Mouse (Mus musculus): Measurements from ENCODE around the gene Tmem168.

The Tmem168 gene

DNA sequence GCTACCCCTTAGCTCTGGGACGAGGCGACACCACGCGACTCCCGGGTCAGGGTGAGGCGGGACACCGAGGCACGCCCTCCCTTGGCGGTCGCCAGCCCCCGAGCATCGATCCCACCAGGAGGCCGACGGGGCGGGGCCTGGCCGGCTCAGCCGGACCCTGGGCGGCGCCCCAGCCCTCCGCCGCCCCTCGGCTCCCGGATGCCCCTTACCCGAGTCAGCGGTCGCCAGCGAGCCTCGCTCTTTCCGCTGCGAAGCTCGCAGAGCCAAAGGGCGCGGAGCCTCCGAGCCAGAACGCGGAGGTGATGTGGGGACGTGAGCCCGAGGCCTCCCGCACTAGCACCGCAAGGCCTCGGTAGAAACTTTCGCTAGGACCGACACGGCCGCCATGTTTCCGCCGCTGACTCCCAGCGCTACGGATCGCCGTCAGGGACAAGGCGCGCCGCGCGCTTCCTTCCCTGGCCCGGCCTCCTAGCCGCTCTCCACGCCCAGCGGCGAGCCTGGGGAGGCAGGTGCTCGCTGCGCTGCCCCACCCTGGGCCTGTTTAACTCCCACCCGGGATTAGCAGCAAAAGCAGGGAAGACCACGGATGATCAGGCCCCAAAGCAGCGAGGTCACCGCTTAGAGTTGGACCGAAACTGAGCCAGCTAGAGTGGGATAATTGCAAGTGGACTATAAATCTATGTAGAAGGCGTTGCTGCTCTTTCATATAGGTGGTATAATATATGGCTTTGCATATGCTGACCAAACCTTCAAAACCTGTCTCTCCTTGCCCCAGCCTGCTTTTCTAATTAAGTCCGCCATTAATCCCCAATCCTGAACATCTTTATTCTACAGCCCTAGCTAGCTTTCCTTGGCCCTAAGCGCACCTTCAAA lies at the start of gene Tmem168:
TSS of gene Tmem168 (minus strand) at position 480 of the 873 bp plus-strand sequence.
- peak; percentile 92 to 95 for DNase-seq (ENCODE audit: low spot score in 2 of 2)

DNA sequence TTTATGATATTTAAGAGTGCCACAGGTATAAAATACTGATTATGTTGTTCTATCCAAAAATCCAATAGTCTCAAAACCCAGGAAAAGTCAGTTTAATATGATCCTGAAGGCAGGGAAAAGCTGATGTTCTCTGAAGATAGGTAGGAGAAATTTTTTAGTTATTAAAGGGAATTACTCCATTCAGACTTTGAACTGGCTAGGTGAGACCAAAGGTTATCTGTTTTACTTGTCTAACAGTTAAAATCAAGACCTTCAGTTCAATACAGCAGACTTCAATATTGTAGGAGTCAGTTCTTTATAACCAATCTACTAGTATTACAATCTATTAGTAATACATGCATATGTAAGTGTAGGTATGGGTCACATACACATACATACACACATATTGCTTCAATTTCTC lies 46.2 kb upstream of the Tmem168 start:
- no peak for DNase-seq (ENCODE audit: low spot score in 2 of 2)

DNA sequence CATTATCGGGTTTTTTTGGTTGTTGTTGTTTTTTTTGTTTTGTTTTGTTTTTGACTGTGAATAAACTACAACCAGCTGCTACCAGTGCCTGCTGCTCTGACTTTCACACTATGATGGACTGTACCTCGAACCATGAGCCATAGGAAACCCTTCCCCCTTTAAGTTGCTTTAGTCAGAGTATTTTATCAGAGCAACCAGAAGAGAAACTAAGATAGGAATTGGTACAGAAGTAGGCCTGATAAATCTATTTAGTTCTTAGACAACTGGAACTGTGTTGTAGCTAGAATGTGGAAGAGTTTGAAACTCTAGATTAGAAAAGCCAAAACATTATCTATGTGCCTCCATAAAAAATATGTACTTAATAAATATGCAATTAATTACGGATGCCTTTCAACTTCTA lies 44.4 kb upstream of the Tmem168 start:
- DNase-seq (ENCODE audit: low spot score in 2 of 2) = no peak

DNA sequence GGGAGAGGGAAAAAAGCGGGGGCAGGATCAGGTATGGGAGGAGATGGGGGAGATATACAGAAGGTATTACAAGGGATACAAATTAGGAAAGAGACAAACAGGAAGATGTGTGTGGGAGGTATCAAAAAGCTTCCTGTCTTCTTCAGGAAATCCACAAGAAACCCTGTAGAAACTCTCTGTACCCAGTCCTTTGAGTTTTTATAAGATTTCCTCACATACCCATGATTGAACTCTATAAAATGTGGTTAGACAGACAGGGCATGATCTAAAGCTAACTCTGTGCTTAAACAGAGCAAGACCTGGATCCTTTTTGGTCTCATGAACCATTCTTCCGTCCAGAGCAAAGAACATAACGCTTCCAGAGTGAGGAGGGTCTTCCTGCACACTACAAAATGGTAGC lies 43.0 kb upstream of the Tmem168 start:
- no peak for DNase-seq (ENCODE audit: low spot score in 2 of 2)

DNA sequence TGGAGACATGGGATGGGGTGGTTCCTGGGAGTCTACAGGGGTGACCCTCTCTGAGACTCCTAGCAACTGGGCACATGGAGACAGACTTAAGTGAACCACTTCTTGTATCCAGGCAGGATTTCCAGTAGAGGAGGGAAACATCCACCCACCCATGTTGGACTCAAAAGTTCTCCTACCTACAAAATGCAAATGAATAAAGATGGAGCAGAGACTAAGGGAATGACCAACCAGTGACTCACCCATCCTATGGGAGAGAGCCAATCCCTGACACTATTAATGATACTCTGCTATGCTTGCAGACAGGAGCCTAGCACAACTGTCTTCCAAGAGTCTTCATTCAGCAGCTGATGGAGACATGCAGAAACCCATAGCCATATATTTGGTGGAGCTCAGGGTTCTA lies 40.4 kb upstream of the Tmem168 start:
- DNase-seq (ENCODE audit: low spot score in 2 of 2) = no peak

DNA sequence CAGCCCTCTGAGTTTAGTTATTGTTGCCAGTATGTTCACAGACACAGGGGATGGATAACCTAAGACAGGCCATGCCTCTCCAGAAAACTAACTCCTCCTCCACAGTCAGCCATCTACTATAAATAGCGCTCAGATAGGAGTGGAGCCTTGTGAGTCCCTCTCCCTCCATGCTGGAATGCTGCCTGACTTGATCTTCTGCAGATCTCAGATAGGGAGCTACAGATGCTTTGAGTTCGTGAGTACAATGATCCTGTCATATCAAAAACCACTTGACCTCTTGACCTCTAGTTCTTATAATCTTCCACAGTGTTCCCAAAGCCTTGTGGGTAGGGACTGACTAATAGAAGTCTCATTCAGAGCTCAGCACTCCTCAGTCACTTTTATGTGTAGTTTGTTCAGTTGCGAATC lies 28.7 kb upstream of the Tmem168 start:
- DNase-seq (ENCODE audit: low spot score in 2 of 2) = no peak

DNA sequence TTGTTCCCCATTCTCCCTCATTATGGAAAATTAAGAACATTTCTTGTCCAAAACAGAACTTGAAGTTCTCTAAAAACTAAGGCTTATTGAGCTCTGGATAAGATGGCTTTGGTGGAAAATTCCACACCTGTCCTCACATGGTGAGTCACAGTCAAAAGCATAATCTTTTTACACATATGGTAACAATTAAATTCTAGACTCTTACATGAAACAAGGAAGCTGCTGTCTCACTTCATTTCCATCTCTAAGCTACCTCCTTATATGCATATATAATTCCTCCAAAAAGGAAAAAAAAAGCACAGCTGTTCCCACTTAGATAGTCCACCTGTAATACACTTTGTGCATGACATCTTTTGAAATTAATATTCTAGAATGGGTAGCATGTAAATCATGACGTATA lies 24.7 kb upstream of the Tmem168 start:
- no peak for DNase-seq (ENCODE audit: low spot score in 2 of 2)

DNA sequence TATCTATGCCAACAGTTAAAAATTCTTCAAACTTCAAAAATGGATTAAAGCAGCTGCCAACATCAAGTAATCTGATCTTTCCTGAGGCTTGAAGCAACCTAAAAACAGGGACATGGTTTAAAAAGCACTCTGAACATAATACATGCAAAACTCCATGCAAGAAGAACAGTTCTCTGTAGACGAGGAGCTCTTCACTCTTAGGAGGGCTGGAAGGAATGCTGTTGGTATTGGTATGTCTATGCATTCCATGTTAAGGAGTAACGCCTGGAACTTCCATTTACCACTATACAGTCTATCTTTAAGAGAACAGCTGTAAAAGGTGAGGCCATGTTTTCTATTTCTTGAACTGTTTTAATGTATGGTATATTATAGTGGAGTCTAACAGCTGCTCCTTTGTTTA lies 22.7 kb upstream of the Tmem168 start:
- no peak for DNase-seq (ENCODE audit: low spot score in 2 of 2)

DNA sequence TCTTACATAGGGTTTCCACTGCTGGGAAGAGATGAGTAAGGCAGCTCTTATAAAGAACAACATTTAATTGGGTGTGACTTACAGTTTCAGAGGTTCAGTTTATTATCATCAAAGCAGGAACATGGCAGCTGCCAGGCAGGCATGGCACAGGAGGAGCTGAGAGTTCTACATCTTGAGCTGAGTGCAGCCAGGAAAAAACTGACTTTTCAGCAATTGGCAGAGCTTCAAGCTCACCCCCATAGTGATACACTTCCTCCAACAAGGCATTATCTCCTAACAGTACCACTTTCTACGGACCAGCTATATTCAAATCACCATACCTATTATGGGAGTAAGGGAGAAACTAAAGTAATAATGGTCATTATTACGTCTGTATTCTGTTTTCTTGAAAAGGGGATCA lies 11.7 kb upstream of the Tmem168 start:
- DNase-seq (ENCODE audit: low spot score in 2 of 2) = no peak

DNA sequence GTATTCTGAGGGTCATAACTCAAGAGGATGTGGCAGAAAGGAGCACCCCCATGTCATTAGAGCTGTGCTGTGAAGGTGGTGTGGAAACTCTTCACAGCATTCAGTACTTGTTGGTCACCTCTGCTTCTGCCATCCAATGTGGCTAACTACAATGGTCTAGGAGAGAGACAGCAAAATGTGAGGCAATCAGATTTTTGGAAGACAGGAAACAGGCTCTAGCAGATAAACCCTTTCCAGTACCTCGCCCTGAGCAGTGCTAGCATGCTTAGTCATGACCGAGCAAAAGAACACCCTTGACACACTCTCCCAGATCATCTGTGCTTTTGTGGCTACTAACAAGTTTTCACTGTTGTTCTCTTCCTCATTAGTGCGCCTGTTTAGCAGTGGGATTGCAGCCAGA lies 9.2 kb upstream of the Tmem168 start:
- DNase-seq (ENCODE audit: low spot score in 2 of 2) = no peak

DNA sequence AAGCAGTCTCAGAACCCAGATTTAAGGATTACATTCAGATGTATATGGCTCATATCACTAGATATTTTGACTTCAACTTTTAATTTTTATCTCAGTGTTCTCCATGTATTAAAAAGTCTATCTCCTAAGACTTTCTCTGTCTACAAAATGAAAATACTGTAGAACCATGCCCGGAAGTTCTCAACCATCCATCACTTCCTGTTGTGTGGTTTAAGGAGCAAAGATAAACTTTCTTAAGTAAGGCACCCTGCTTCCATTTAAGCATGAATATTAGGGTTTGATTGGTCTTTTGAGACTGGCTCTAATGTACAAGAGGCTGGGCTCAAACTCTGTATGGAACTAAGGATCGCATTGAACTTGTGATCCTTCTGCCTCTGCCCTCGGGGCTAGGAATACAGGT lies 6.7 kb upstream of the Tmem168 start:
- no peak for DNase-seq (ENCODE audit: low spot score in 2 of 2)

DNA sequence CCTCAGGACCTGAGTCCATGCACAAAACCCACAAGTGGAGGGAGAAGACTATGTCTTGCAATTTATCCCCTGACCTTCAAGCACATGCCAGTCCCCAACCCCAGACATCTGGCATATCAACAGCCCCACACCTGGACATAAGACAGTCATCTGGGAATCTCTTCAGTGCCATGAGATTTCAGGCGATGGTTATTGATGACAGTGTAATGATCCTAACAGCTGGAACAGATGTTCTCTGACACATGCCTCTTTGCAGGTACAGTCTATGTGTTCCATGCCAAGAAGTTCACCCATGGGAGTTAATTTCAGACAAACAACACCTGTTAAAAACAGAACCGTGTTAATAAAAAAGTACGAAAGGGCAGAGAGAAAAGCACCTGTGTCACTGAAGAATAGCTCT lies 5.8 kb upstream of the Tmem168 start:
- no peak for DNase-seq (ENCODE audit: low spot score in 2 of 2)

DNA sequence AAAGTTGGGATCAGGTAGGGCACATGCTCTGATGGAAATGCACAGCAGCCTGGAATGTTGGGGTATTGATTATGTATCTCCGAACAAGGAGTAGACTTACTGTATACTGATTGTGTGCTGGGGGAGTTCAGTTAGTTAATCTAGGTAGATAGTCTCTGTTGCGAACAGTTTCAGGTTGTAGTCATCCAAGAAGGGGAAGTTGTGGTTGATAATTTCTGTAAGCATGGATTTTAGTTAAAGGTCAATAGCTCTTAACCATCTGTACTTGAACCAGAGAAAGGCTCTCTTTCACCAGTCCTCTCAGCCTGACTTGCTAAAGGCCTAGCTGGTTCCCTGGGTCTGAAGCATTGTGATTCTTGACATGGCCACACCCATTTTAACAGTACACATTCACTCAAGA lies 3.0 kb upstream of the Tmem168 start:
- DNase-seq (ENCODE audit: low spot score in 2 of 2) = no peak

DNA sequence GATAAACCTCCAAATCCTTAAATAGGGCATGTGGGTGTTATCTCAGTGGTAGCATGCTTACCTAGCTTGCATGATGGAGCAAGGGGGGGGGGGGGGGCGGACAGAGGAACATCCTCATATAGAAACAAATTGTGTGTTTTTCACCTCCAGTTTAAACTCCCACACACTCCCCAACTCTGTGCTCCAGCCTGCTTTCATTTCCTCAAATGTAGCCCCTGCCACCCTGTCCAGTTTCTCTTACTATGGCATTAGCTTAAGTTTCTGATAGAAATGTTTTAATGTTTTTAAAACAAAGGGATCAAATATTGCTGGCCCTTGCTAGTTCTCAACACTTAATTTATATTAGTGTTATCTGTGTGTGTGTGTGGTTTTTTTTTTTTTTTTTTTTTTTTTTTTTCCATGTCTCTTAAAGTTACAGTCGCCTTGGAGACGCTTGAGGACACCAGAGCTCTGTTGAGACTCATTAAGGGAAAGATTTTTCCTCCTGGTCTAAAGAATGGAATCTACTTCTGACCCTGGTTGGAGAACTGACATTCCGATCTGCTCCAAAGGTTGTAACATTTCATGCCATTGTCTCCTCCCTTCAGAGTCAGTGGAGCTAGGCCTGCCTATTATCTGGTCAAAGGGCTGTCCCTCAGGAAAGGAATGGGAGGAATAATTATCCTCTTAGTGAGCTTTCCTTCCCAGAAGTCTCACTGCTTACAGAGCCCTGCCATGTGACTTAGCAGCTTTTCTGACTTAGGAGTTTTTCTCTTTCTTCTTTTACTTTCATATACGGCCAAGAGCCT lies 1.6 kb upstream of the Tmem168 start:
- no peak for DNase-seq (ENCODE audit: low spot score in 2 of 2)

DNA sequence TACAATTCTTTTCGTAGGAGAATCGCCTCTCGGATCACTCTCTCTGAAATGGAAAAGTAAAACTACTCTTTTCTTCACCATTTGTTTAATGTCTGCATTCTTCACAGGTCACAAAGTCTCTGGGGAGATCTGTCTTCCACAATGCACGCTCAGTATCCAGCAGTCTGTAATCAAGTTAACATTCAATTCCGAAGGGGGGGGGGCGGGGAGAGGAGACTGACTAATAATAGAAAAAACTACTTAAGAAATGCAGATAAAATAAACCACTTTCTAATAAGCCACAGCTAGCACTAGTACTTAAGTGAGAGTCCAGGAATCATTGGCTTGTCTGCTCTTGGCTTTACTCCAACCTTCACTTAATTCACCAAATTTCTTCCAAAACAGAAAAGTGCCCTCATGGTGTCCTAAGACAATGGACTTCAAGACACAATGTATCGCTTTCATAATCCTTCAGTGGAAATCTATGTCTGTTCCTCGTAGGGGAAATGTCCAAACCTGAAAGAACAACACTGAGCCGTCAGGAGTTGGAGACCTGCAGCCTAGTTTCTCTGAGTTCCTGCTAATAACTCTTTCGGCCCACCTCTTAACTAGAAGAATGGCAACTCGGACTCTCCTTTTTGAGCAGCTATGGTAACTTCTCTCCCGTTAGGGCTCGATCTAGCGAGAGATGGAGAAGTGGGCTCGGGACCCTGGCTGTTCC lies 829 bp downstream of the Tmem168 start:
- no peak for DNase-seq (ENCODE audit: low spot score in 2 of 2)

DNA sequence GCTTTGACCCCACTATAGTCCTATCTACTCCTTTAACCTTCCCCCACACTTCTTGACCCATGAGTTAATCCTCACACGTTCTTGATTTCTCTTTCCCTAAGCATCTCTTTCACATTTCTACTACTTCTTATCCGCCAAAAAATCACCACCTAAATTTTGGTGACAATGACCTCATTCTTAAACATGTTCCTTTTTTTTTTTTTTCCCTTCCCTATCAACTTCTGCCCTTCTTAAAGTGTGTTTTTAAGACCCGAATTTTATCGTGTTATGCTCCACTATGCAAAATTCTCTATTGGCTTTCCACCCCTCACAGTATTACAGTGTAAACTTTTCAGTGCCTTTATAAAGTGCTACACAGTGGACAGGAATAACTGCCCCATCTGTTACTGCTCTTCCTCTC lies 1.5 kb downstream of the Tmem168 start:
- no peak for DNase-seq (ENCODE audit: low spot score in 2 of 2)

DNA sequence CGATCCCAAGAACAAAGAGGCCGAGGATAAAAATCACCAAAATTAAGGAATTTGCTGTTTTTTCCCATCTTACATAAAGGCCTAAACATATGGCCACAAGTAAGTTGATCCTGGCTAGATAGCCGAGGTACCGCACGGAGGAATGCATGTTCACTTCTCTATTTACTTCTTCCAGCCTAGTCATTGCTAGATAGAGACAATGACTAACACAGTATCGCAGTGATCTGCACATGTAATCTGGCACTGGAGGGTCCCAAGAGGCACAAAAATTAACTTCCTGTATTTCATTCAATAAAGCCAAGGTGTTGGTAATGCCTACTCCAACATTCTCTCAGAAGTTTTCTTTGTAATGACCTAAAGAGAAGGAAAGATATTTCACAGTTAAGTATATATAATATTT lies 4.8 kb downstream of the Tmem168 start:
- no peak for DNase-seq (ENCODE audit: low spot score in 2 of 2)

DNA sequence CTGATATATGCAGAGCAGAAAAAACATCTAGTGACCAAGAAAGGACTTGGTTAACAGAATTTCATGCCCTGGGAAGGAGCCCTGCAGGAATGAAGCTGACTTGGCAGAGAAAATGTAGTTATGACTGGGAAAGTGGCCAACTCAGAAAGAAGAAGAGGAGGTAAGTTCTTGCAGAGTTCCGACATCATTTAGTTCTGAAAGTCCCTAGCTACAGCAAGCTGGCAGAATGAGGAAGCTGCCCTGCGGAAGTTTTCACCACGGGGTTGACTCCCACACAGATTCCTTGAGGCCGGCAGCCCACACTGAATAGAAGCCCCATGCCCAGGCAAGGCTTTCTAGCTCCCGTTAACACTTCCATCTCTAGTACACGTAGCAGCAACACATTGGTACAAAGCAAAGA lies 6.3 kb downstream of the Tmem168 start:
- peak in 1 of 2 experiments; percentile 45 for DNase-seq (ENCODE audit: low spot score in 2 of 2)

DNA sequence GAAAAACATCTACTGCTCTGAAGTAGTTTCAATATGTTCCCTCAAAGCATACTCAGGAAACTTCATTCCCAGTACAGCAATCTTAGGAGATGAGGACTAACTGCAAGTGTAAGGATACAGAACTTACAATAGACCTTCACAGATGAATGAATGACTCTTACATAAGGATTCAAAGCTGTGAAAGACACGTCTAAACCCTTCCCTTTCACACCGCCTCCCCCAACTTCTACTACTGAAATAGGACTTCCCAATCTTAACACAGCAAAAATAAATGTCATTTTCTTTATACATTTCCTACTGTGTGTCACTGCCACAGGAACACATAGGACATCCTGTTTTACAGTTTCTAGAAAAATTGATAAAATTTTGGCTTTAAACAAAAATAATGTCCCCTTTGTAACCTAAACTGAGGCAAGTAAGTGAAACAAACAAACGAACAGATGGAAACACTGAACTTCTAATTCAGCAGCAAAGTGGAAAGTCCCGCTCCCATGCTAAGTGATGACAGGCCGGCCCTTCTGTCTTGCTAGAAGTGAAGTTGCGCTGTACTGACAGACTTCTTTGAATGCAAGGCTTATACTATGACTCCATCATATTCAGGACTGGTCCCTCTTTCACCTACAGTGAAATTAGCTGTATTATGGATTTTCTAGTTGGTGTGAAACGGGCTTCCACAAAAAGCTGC lies 9.5 kb downstream of the Tmem168 start:
- no peak for DNase-seq (ENCODE audit: low spot score in 2 of 2)

DNA sequence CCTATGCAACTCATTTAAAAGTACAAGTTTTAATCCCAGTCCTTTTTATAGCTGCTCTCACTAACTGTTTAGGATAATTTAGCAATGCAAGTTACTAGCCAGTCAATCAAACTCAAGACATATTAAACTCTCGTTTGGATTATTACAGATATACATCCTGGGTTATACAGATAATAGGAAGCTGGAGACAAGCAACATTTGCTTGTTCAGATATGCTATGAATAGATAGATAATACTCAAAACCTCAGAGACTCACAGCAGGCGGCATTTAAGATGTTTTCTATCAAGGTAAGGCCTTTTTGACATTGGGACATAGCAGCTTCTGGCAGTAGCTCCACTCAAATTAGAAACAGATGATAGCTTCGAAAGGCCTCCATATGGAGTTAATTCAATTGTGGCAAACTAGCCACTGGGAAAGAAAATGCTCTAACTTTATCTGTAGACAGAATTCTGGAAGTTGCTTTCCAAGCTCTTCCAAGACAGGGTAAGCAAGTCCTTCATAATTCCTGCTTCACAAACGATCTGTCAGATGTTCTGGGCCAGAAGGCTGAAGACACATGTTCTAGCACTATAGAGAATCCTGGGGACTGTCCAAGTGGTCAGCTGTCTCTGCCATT lies 15.1 kb downstream of the Tmem168 start:
- no peak for DNase-seq (ENCODE audit: low spot score in 2 of 2)

DNA sequence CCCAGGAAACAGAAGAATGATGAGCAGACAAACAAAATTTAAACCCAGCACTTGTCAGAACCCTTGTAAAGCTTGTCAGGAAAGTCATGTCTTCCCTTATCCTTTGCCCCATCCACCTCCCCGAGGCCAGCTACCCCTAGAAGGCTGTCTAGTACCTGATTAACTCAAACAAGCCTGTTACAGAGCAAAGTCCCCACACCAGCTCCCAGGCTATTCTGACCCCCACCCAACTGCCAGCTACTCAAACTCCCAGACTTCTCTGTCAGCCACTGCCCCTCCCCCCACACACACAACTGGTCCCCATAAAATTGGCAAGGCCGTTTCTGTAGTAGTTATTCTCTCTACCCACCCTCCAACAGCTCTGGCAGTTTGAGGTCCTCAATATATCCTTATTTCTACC lies 21.3 kb downstream of the Tmem168 start:
- DNase-seq (ENCODE audit: low spot score in 2 of 2) = no peak

DNA sequence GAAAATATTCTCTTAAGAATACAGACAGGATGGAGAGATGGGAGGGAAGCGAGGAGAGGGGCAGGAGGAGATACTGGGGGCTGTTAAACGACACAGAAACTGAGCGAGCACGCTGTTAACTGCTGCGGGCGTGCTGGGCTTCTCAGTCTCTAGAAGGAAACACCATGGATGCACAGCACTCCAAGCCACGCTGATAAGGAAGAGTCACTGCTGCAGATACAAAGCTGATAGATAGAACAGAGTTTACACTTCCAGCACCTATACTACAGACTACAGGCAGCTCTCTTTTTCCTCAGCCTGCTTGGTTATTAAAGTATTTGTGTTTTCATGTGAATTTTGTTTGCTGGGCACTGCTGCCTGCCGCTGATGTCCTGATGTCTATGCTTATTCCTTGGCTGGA lies 21.7 kb downstream of the Tmem168 start:
- no peak for DNase-seq (ENCODE audit: low spot score in 2 of 2)
